Mouse (Mus musculus) monocyte, adult 2 months (primary cell): ENCODE data around the gene Gm10337.

Experiments
- DNase-seq, 2 experiments: peaks; one replicate each; pipeline ENCODE4 v3.0.0; 2022; ENCODE audit warnings: low spot score in 2 of 2, low read depth in 1 of 2

The Gm10337 gene

DNA sequence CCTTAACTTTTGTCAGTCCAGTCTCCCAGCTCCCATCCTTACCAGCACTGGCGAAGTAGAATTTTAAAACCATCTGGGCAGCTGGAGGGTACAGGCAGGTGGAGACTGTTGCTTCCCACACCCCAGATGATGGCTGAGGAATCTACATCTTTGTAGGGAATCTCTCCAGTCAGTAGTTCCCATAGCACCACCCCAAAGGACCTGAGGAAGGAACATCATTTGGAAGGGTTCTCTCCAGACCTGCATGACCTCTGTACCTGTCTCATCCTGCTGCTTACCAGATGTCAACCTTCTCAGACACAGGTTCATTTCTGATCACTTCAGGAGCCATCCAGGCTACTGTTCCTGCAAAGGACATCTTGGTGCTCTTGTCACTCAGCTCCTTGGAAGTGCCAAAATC is at the start of gene Gm10337:
Gm10337 (plus strand) TSS at position 276 of the 400 bp plus-strand sequence.
- DNase-seq: no peak

DNA sequence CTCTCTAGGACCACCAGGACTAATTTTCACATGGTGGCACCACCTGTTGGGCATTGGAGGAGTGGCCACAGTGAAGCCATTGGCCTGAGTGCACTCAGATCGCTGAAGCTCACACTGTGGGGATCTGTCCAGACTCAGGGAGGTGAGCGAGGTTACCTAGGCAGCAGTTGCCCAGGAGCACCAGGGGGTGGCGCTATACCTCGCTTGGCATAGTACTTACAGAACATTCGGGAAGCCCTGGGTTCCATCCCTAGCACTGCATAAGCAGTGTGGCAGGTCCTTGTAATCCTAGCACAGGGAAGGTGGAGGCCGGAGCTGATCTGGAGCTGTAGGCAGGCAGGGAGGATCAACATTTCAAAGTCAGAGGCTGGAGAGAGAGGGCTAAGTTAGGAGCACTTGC is 47.5 kb upstream of the Gm10337 start:
- DNase-seq: no peak

DNA sequence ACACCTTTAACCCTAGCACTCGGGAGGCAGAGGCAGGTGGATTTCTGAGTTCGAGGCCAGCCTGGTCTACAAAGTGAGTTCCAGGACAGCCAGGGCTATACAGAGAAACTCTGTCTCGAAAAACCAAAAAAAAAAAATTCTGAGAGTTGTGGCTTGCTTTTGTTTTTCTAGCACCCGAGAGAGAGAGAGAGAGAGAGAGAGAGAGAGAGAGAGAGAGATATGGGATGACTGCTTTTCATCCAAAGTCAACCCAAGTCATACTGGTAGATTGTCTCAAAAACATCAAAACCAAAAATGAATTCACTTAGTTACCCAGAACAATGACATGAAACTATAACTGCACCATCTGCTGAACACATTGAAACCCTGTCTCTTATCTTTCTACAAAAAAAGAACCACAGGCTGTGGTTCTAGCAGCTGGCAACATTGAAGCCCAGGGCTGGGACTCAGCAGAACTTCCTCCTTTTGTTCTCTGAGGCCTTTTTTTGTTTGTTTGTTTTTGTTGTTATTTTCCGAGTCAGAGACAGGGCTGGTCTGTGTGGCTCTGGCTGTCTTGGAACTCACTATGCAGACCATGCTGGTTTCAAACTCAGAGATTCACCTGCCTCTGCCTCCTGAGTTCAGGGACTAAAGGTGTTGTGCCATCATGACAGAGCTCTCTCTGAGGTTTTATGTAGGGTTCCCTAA is 45.3 kb upstream of the Gm10337 start:
- no peak for DNase-seq

DNA sequence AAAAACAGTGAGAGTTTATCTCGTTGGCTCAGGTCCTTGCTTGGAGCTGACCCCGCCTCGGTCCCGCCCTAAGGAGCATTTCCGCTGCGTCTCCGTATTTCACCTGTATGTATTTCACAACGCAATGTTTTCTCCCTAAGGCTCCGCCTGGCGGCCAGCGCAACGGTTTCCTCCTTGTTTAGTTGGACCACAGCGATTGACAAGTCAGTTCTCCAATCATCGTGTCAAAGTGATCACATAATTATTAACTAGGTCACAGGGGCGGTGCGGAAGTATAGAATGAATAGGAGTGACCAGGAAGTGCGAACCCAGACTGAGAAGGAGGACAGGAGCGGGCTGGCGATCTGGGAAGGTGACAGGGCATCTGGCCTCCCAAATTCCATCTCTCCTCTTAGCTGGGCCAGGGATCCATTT is 44.6 kb upstream of the Gm10337 start, which contains the start of gene Prr13:
Prr13 (plus strand) TSS at position 125 of the 414 bp plus-strand sequence.
- DNase-seq: peak; percentile 78 to 80

DNA sequence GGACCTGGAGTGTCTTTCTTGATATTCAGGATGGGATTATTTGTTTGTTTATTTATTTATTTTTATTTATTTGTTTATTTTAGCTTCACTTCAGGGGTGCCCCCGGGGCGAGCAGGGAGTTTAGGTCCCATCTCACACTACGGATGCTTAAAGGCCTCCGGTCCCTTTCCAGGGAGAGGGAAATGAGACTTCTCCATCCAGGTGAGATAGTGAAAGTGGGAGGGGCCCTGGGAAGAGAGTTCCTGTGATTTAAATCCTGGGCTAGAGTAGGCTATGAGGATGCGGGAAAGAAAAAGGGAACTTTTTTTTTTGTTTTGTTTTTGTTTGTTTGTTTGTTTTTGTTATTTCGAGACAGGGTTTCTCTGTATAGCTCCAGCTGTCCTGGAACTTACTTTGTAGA is 44.1 kb upstream of the Gm10337 start:
- no peak for DNase-seq

DNA sequence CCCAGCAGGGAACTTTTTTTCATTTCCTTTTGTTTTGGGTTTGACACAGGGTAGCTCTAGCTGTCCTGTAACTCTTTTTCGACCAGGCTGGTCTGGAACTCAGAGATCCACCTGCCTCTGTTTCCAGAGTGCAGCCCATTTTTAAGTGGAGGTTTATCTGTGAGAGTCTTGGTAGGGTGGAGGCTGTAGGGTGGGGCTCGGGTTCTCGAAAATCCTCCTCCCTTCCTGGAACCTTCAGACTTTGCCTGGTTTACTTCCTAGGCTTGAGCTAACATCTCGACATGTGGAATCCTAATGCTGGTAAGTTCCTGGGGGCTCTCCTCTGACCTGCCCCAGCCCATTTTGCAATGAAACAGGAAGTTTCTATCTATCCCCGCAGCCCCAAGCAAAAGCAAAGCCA is 43.7 kb upstream of the Gm10337 start:
- DNase-seq: no peak

DNA sequence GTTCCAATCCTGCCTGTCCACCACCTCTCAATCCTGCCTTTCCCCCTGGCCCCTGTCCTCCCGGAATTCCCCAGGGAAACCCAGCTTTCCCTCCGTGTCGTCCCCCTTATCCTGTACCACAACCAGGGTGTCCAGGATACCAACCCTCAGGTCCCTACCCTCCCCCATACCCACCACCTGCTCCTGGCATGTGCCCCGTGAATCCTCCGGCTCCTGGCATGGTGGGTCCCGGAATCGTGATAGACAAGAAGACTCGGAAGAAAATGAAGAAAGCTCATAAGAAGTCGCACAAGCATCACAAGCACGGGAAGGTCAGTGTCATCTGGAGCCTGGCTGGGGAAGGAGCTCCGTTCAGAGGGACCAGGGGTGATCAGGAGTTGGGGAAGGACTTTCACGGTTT is 43.1 kb upstream of the Gm10337 start:
- no peak for DNase-seq

DNA sequence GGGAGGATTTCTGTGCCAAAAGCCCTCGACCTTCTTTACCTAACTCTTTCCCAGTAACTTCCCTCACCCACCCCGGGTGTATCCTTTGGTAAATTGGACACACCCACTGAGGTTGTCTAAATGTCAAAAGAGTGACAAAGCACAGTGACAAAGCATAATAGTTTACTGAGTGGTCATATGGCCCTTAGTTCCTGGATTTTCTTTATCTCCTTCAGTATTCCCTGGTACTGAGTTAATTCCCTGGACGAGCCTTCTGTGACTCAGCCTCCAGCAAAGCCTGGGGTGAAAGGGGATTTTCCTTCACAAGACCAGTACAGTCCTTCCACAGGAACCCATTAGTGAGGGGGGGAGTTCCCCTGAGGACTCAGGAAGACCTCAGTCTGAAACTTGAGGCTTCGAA is 42.6 kb upstream of the Gm10337 start:
- no peak for DNase-seq

DNA sequence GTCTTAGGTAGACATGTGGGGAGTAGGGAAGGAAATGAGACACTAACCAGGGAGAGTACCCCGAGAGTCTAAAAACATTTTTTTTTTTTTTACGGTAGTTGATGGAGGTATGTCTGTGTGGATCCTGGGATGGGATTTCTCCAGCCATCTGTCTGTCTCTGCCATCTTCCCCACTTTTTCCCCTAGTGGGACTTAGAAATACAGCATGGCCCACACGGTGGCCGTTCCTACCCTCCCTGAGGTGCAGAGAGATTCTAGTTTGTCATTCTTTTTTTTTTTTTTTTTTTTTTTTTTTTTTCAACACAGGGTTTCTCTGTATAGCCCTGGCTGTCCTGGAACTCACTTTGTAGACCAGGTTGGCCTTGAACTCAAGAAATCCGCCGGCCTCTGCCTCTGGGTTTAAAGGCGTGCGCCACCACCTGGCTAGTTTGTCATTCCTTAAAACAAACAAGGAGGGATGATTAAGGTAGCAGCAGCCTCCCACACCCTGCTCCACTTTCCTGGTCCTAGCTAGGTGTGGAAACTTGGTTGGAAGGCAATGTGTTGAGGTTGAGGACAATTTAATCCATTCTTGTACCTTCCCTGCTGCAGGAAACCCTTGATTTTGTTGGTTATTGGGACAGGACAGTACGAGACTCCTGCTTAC is 42.0 kb upstream of the Gm10337 start:
- no peak for DNase-seq

DNA sequence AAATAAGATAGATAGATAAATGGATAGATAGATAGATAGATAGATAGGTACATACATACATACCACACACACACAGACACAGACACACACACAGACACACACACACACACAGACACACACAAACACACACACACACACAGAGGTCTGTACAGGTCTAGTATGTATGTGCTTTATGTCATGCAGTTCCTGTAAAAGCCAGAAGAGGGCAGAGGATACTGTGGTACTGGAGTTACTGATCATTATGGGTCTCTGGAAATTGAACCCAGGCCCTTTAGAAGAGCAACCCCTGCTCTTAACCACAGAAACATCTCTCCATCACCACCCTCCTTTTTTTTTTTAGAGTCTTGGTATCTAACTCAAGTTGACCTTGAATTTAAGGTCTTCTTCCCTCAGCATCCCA is 39.9 kb upstream of the Gm10337 start:
- no peak for DNase-seq

DNA sequence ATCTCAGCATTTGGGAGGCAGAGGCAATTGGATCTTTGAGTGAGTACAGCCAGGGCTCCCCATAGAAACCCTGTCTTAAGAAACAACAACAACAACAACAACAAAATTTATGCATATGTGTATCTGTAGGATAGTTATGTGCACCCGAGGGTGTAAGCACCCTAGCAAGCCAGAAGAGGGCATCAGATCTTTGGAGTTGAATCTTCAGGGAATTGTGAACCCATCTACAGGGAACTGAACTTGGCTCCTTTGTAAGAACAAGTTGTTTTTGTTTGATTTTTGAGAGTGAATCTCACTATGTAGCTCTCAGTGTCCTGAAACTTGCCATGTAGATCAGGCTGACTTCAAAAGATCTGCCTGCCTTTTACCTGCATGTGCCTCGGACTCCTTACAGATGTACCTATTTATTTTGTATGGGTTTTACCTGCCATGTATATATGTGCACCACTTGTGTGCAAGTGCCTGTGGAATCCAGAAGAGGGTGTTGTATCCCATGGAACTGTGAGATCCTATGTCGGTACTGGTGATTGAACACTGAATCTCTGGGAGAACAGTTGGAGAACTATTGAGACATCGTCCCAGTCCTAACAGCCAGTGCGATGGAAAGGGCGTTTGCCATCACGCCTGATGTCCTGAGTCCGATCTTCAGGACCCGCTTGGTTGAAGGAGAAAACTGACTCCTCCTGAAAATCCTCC is 34.7 kb upstream of the Gm10337 start:
- DNase-seq: no peak

DNA sequence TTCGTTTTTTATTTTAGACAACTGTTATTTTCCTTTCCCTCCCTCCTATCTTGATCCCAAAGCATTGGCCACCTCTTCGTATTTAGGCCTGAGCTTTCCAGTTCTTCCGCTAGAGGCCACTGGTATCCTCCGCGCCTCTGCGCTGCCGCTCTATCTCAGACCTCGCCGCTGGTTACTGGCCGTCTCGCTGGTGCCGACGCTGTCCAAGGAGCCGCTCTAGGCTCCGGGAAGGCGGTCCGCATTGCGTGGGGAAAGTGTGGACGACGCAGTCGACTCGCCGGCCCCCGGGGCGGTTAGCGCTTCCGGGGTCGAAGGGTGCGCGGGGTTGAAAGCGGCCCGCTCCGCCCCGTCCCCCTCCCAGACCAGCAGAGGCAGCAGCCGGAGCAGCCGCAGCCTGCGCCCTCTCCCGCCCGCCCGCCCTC is 33.3 kb upstream of the Gm10337 start, which contains the start of gene Pcbp2:
Pcbp2 (plus strand) TSS at position 357 of the 422 bp plus-strand sequence.
- peak; percentile 92 to 93 for DNase-seq

DNA sequence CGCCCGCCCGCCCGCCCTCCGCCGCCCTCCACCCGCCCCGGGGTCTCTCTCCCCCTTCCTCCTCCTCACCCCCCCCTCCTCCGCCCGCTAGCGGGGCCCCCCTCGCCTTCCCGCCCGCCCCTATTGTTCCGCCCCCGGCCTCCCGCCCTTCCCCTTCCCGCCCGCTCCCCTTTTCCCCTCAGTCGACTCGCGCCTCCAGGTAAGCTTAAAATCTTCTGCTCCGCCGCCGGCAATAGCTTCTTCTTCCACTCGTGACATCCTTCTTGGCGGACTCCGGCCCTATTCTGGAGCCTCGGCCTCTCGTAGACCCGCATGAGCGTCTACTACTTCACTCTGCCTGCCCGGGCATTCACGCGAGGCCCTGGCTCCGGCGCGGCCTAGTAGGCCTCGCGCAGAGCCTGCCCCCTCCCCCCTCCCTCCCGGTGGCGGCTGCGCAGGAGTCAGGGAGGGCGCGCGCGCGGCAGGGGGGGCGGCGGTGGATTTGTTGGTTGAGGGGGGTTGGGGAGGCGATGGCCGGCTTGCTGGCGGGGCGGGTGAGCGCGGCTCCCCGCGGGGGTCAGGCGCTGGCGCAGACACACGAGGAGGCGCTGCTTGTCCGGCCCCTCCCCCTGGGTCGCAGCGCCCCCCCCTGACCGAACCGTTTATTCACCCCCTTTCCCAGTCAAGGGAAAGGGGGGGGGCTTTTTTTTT is 32.8 kb upstream of the Gm10337 start:
- peak in 1 of 2 experiments; percentile 51 for DNase-seq

DNA sequence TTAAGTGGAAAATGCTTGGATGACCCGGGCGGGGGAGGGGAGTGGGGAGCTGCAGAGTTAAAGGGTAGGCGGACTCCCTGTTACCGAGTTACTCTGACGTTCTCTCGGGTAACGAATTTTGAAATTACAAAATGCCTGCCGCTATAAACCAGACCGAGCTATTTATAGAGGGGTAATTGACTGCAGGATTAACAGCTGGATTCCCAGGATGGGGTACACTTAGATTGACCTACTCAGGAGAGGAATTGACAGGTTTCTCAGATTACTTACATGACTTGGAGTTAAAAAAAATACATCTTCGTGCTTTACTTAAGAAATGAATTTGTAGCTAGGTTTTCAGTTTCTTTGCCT is 32.3 kb upstream of the Gm10337 start:
- no peak for DNase-seq

DNA sequence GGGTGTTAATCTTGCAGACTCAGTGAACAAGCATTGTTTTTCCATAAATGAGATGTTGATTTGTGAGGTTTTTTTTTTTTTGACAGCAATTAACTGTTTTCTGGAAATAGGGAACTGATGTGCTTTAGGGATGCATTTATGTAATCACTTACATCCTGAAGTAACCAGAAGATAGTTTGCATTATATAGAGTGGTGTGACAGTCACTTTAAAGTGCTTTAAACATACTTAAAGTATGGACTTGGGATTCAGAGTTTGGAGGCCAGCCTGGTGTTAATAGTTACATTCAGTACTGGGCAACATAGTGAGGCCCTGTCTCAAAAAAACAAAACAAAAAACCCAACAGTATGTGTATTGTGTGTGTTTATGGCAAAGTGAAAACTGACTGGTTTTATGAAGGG is 31.8 kb upstream of the Gm10337 start:
- DNase-seq: no peak

DNA sequence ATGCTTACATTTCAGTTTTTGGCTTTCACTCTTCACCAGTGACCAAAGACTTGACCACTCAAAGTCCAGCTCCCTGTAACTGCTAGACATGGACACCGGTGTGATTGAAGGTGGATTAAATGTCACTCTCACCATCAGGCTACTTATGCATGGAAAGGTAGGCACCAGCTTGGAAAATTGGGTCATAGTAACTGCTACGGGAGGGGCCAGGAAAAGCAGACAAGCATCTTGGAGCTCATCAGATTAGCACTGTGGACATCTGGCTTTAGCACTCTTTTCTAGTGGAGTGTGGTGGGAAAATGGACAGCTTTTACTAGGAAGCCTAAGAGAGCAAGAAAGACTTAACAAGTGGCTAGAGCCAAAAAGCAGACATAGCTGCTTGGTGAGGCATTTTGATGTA is 30.3 kb upstream of the Gm10337 start:
- DNase-seq: no peak

DNA sequence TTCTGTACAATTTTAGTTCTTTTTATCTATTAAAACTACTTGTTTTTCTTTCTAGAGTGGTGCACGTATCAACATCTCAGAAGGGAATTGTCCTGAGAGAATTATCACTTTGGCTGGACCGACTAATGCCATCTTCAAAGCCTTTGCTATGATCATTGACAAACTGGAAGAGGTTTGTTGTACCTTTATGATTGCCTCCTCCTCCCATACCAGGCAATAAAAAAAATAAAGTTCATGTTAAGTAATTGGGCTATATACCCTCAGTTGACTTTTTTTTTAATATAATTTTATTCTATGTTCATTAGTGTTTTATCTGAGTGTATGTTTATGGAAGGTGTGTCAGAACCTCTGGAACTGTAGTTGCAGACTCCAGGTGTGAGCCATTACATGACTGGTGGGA is 29.0 kb upstream of the Gm10337 start:
- DNase-seq: no peak

DNA sequence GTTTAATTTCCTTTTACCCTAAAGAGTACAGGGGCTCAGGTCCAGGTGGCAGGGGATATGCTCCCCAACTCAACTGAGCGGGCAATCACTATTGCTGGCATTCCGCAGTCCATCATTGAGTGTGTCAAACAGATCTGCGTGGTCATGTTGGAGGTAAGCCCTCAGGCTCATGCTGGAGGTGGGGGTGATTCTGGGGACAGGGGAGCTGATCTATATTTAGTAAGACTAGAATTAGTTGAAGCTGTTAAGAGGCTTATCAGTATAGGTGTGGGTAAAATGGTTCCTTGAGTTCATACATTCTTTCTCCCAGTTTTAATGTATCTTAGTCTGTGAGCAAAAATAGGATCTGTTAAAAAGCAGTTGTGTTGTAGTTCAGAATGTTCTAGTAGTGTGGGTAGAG is 20.4 kb upstream of the Gm10337 start:
- DNase-seq: no peak

DNA sequence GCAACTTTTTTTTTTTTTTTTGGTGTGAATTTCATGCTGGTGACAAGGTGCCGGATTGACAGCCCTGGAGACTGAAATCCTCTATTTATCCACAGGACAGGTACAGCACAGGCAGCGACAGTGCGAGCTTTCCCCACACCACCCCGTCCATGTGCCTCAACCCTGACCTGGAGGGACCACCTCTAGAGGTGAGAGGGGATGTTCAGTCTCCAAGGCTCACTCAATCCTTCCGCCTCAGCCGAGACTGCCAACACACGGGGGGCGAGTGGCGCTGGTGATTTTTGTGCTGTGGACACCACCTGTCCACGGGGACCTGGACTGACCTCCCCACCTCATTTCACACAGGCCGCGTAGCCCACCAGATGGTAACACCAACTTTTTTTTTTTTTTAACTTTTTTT is 17.7 kb upstream of the Gm10337 start:
- no peak for DNase-seq

DNA sequence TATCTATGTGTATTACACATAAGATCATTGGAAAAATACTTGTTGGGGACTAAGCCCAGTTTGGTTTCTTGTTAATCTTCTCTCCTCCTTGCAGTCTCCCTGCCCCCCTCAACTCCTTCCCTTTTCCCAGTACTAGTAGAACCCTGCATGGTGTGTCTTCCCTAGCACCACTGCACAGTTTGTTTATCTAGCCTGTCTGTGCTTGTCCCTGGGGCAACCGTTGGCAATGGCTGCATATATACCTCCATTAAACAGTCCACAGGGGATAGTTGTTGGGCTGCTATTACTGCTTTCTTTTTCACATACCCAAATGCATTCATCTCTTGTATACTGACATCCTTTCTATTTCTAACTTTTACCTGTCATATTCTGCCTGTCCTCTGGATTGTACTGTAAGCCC is 15.9 kb upstream of the Gm10337 start:
- DNase-seq: no peak

DNA sequence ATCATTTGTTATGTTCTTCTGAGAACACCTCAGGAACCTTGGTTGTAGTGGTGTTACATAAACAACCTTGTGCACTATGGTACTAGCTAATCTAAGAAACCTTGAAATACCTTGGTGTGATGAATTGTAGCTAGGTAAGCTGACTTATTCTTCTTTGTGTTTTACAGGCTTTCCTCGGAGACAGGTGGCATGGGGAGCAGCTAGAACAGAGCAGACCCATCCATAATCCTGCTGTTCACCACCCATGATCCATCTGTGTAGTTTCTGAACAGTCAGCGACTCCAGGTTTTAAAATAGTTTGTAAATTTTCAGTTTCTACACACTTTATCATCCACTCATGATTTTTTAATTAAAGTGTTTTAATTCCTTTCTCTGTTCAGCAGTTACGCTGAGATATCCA is 5.2 kb upstream of the Gm10337 start:
- DNase-seq: no peak

DNA sequence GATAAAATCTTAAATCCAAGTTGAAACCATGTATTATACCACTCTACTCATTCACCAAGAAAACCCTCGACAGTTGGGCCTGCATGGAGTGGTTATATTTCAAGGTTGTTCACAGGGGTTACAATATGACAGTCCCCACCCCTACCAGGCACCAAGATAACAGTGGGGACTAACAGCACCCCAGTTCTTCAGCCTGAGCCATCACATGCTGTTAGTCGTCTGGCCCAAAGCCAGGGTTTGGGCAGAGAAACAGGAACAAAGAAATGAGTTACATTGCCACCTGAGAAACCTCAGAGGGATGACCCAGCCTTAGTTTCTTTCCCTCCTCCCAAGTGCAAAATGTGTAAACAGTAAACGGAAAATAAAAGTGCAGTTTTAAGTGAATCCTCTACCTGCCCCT is 4.2 kb upstream of the Gm10337 start:
- DNase-seq: no peak
